Mouse (Mus musculus) bone marrow, adult 2 months (tissue): Measurements from ENCODE around the gene Gpr179.

Source experiments
- CTCF ChIP-seq: fragments of 200-500 bp; IDR thresholded peaks from 2 replicates; pipeline ENCODE4 v1.5.1; 2011; ENCODE audit warnings: low read length, control low read depth; ENCODE audit not compliant: control insufficient read depth, insufficient read depth
- POLR2A ChIP-seq: fragments of 200-500 bp; IDR thresholded peaks from 2 replicates; pipeline ENCODE4 v1.6.1; 2011; ENCODE audit warnings: low read depth, mild to moderate bottlenecking, control low read depth, low read length, borderline replicate concordance; ENCODE audit not compliant: control insufficient read depth

- TF ChIP-seq POLR2A, result no peak
- TF ChIP-seq CTCF, result no peak
These were observed 15.0 kb downstream of the Gpr179 start for GRCm38 (mm10) chr11:97336751-97337345.
